Mouse (Mus musculus) CH12.LX (cell line): Measurements from ENCODE around the gene Insm1. TPM values are rescaled to one million over a fixed set of nuclear protein-coding genes. Genes with fewer than 3 reads are reported as not detected.

Source experiments
- CHD1 ChIP-seq: IDR thresholded peaks from 2 replicates; pipeline ENCODE4 v1.6.1; 2012; ENCODE audit warnings: low read depth, low read length, improper control_type of control experiment, inconsistent platforms
- HCFC1 ChIP-seq: IDR thresholded peaks from 2 replicates; pipeline ENCODE4 v1.6.1; 2012; ENCODE audit warnings: low read depth, mild to moderate bottlenecking, inconsistent platforms, low read length, improper control_type of control experiment
- POLR2A ChIP-seq: IDR thresholded peaks from 2 replicates; pipeline ENCODE4 v1.6.1; 2011; ENCODE audit warnings: low read depth, mild to moderate bottlenecking, improper control_type of control experiment, low read length
- ZC3H11A ChIP-seq: IDR thresholded peaks from 2 replicates; pipeline ENCODE4 v1.6.1; 2012; ENCODE audit warnings: low read depth, mild to moderate bottlenecking, inconsistent platforms, low read length, improper control_type of control experiment
- polyA plus RNA-seq: library from polyadenylated mRNA; unstranded; fragments of >175 nt; gene quantifications from 2 replicates; pipeline ENCODE4 v1.2.1, GENCODE M21; 2012; ENCODE audit warnings: low read depth; ENCODE audit not compliant: insufficient read length
- total RNA-seq, 2 experiments: library from RNA; depleted of rRNA; stranded (reverse); fragments of 300-350 nt in 1 of 2; fragments of >200 nt in 1 of 2; gene quantifications; 2 replicates each; pipeline ENCODE4 v1.2.3; 2012 to 2014

Gene Insm1
- total and polyA plus RNA-seq, 3 experiments, result not detected

DNA sequence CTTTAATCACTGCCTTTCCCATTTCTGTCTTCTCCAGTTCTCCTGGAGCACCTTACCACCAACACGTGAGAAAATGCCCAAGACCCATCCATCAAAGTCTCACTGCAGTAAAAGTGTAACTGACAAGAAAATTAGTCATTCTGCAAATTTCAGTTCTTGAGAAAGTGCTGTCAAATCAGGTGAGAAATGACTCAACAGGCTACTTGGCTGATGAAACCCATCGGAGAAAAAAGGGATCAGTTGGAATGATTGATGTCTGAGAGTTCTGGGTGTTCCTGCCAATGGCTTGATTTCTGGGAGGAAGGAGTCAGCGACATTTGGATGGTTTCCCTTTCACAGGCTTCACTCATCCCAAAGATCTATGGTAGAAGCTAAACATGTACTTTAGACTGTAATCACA is 44.8 kb downstream of the Insm1 start (continued):
- no peak for TF ChIP-seq ZC3H11A
- no peak for TF ChIP-seq CHD1
- no peak for TF ChIP-seq POLR2A
- peak; percentile 24; the same call in 1 of the 2 replicates for TF ChIP-seq HCFC1
- TF ChIP-seq, all 38 proteins: peak for 19
